Mouse (Mus musculus) brain, embryonic 14.5 days (tissue): ENCODE results near the gene Golga4. TPM values are rescaled to one million over a fixed set of nuclear protein-coding genes. Genes with fewer than 3 reads are reported as not detected.
A peak's percentile ranks its signal among the peaks of the same experiment; 100 is the strongest.

Experiments used
- DNase-seq: peaks from one replicate; pipeline ENCODE4 v3.0.0-alpha.2; 2011; ENCODE audit warnings: low read depth
- CTCF ChIP-seq: fragments of 200-500 bp; IDR thresholded peaks from 2 replicates; pipeline ENCODE4 v1.5.1; 2012; ENCODE audit warnings: inconsistent platforms, mild to moderate bottlenecking, moderate library complexity, borderline replicate concordance; ENCODE audit not compliant: insufficient read depth, insufficient read length; ENCODE audit errors: extremely low read depth
- POLR2A ChIP-seq: fragments of 200-500 bp; IDR thresholded peaks from 2 replicates; pipeline ENCODE4 v1.6.1; 2012; ENCODE audit warnings: mild to moderate bottlenecking, inconsistent platforms, borderline replicate concordance; ENCODE audit not compliant: poor library complexity, insufficient read depth, insufficient read length, severe bottlenecking; ENCODE audit errors: extremely low read depth
- polyA plus RNA-seq: library from polyadenylated mRNA; depleted of rRNA; stranded (reverse); fragments of >200 nt; gene quantifications from 2 replicates; pipeline ENCODE4 v1.2.3, GENCODE M21; 2012

The Golga4 gene
- polyA plus RNA-seq, 1 experiment: 60.5 TPM

DNA sequence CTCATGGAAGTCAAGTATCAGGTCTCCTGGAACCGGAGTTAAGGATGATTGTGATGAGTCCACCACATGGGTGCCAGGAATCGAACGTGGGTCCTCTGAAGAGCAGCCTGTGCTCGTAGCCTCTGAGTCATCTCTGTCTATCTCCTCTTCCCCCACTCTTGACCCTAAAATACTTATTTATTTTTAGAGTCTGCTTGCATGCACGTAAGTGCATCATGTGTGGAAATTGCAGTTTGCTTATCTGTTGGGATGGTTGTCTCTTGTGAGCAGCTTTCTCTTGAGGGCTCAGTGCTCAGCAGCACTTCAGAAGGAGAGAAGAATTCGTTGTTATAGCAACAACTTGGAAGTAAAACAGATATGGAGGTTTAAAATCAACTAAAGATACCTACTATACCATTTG, 9.4 kb downstream of the Golga4 start:
- DNase-seq: no peak
- TF ChIP-seq POLR2A (no peak), CTCF (no peak)

DNA sequence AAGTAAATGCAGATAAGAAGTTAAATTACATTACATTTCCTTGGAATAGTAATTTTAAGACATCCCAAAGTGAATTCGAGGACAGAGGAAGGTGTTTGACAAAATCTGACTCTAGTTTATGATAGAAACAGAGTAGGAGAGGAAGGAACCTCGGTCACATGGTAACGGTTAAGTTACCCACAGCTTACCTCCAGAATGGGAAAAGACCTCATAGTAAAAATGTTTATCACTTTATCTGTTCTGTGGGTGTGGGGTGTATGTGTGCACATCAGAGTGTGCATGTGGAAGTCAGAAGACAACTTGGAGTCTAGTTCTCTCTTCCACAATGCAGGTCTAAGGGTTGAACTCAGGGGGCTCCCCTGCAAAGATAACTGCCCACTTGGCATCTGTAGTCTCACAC, 10.1 kb downstream of the Golga4 start:
- TF ChIP-seq POLR2A: no peak
- no peak for TF ChIP-seq CTCF
- DNase-seq: no peak

DNA sequence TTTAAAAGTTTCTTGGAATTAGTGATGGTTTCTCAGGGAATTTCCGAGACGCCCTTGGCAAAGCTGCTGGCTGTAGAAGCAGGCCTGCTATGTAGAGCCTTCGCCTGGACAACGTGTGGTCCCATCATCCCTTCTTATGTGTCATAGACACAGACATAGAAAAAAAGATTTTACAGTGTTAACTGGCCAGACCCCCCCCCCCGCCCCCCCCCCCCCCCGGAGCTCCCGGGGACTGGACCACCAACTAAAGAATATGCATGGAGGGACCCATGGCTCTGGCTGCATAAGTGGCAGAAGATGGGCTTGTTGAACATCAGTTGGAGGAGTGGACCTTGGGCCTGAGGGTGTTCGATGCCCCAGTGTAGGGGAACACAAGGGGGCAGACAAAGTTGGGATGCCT, 11.6 kb downstream of the Golga4 start:
- DNase-seq: no peak
- TF ChIP-seq POLR2A (no peak), CTCF (no peak)

DNA sequence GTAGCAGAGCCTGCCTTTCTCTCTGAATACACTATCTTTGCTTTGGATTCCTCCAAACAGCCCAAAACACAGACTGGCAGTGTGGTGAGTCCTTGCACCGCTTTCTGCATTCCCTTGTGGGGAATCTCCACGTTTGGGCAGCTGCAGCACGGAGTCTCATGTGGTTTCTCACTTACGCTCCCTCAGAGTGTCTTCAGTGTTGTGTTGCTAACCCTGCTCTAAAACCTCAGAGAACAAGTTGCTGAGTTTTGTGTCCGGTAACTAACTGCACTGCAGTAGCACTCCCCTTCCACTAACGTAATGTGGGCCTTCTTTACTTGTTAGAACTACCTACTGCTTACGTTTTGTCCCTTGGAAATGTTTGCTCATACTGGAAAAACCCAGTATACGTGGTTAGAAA, 13.0 kb downstream of the Golga4 start:
- no peak for DNase-seq
- no peak for TF ChIP-seq CTCF
- no peak for TF ChIP-seq POLR2A

DNA sequence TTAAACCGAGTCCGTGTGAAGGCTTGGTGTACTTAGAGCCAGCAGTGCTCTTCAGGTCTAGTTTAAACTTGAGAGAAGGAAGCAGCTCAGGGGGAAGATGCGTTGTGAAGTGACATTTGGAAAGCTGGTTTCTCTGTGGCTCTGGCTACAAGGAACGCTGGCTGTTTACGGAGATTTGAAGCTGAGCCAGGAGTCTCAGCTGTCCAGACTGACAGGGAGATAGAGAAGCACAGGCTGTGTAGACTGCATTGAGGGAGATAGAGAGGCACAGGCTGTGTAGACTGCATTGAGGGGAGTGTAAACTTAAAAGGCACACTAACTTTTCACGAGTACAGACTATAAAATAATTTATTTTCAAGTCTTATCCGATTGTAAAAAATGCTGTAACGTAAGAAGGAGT, 13.9 kb downstream of the Golga4 start:
- peak; percentile 64 for DNase-seq
- no peak for TF ChIP-seq CTCF
- TF ChIP-seq POLR2A: no peak

DNA sequence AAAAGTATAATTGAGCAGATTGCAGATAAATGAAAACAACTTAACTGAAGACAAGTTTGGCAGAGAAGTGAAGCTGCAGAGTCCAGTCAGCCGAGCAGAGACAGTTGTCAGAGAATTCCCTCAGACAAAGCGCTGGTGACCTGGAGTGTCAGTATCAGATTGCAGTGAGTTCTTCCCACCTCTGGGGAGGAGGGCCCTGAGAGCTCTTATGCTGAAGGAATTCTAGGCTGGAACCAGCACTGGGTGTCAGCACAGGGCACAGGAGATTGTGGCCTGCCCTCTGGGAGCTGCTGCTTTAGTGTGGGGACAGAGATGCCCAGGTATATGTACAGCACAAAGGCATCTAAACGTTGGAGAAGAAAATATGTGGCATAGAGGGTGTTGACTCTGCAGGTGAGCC, 14.8 kb downstream of the Golga4 start:
- no peak for DNase-seq
- no peak for TF ChIP-seq POLR2A
- TF ChIP-seq CTCF: no peak

DNA sequence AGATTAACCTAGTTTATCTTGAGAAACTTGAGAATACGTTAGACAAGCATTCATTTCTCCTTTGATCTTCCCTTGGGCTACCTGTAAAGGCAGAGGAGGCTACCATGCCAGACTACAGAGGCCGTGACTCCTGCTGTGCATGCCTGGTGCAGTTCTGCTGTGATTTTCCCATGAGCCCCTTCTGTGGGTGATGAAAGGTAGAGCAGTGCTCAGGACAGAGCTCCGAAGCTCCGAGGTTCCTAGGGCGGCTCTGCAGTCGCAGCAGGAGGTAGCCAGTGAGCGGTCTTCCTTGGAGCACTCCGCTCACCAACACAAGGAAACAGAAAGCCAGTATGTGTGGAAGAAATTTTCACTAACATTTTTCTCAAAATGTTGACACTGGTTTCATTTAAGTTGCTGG, 15.6 kb downstream of the Golga4 start:
- no peak for TF ChIP-seq CTCF
- no peak for TF ChIP-seq POLR2A
- DNase-seq: no peak

DNA sequence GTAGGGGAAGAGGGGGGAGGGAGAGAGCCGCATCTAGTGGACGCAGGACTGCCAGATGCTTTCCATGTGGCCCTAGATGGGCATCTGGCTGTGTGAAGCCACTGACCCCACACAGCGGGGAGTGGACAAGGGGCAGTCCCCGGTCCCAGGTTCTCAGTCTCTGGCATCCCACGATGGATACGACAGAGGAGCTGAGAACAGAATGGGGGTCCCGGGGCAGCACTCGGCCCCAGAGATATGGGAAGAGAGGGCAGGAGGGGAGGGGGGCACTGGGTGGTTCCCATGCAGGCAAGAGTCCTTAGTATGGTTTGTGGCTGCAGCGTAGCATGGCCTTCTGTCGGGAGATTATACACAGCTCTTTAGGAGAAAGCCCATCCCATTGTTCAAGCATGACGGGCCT, 17.7 kb downstream of the Golga4 start:
- TF ChIP-seq CTCF (no peak), POLR2A (no peak)
- no peak for DNase-seq

DNA sequence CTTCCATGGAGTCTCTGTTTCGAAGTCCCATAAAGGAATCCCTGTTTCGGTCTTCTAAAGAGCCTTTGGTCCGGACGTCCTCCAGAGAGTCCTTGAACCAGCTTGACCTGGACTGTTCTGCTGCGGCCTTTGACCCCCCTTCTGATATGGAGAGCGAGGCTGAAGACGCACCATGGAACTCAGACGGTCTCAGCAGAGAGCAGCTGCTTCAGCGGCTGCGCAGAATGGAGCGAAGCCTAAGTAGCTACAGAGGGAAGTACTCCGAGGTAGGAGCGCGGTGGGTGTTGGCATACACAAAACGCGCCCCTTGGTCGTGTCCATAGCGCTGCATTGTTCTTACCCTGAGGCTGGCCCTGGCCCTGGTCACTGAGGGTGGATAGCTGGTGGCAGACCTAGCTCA, 21.0 kb downstream of the Golga4 start:
- no peak for TF ChIP-seq CTCF
- no peak for TF ChIP-seq POLR2A
- DNase-seq: no peak

DNA sequence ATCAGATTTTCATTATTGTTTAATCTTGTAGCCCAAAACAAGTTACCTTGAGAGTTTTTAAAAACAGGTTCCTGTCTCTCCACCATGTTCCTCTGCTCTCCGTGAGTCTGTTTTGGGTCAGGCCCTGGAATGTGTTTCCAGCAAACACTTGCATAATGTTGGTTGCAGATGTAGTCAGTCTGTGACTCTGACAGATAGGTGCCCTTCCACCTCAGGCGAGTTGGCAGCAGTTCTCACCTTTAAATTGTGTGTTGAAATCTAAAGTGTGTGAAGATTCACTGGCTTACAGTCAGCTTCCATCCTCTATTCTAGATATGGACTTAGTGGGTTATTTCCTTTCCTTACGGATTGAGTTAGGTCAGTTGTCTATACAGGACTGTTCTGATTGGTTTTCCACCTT, 23.7 kb downstream of the Golga4 start:
- no peak for TF ChIP-seq CTCF
- no peak for TF ChIP-seq POLR2A
- no peak for DNase-seq

DNA sequence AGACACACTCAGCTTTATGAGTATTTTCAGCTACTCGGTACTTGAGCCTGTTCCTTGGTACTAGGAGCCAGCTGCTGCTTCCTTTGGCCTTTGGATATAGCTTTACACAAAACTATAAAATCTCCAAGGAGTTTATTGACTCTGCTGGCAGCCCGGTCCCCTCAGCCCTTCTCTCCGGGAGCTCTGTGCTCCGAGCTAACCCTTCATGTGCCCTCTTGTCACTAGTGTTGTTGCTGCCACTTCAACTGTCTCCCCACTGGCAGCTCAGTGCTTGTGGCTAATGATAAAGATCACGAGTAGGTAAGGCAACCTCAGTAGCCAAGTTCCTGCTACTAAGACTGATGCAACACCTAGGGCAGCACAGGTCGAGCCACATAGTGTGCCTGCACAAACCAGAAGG, 24.6 kb downstream of the Golga4 start:
- TF ChIP-seq CTCF (no peak), POLR2A (no peak)
- DNase-seq: no peak

DNA sequence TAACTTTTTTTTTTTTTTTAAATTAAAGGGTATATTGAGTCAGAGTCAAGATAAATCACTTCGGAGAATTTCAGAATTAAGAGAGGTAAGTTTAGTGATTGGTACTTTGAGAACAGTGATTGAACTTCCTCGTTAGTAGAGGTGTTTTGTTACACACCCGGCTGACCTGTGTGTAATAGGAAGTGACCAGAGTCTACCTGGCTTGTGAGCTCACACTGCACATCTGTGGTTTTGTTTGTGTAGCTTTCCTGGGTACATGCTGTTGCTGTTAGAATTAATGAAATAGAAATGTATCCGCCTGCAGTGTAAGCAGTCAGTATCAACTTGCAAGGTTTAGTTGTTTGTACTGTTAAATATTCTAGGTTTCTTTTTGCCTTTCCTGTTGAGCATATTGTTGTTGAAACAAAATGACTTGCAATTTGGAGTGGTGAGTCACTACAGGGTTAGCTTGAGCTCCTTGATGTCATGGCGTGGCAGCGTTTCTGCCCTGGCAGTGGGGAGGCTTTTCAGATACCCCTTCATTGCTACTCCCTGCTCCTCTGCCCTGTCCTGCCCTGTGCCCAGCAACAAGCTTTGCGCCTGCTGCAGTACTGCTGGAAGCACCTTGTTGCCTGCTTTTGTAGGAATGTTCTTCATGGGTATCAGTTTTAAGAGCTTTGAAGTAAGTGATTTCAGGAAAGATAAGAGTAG, 26.6 kb downstream of the Golga4 start:
- DNase-seq: no peak
- TF ChIP-seq CTCF (no peak), POLR2A (no peak)
